Mouse (Mus musculus) testis, adult 2 months (tissue): Measurements from ENCODE around the gene Cltb.

Source experiments
- CTCF ChIP-seq: fragments of 200-500 bp; IDR thresholded peaks from 2 replicates; pipeline ENCODE4 v1.5.1; 2012; ENCODE audit warnings: low read depth, mild to moderate bottlenecking, inconsistent platforms, low read length, moderate library complexity; ENCODE audit not compliant: control insufficient read depth, insufficient read depth, insufficient replicate concordance
- POLR2A ChIP-seq: fragments of 200-500 bp; IDR thresholded peaks from 2 replicates; pipeline ENCODE4 v1.6.1; 2012; ENCODE audit warnings: low read depth, mild to moderate bottlenecking, inconsistent platforms, low read length, moderate library complexity; ENCODE audit not compliant: control insufficient read depth

GRCm38 (mm10) chr13:54565201-54565581, 46.0 kb downstream of the Cltb start, which contains the start of gene 4833439L19Rik:
- TF ChIP-seq CTCF (0 out of 2 replicates have a peak, but pooled peaks have one; percentile 11), POLR2A (peak; percentile 98)
